Mouse (Mus musculus) inflammation-experienced regulatory T-cells (primary cell): Measurements from ENCODE around the gene Pax5. TPM values are rescaled to one million over a fixed set of nuclear protein-coding genes. Genes with fewer than 3 reads are reported as not detected.

Experiments
- polyA plus RNA-seq, 2 experiments: library from polyadenylated mRNA; unstranded; fragments of 100-300 nt; shearing (Covaris generic); gene quantifications; one replicate each; pipeline ENCODE4 v1.2.1; 2017

The Pax5 gene
- 1 to 10 TPM in 1 of 2 experiments, under 1 TPM in 1; 0.70 to 2.1 TPM for polyA plus RNA-seq

DNA sequence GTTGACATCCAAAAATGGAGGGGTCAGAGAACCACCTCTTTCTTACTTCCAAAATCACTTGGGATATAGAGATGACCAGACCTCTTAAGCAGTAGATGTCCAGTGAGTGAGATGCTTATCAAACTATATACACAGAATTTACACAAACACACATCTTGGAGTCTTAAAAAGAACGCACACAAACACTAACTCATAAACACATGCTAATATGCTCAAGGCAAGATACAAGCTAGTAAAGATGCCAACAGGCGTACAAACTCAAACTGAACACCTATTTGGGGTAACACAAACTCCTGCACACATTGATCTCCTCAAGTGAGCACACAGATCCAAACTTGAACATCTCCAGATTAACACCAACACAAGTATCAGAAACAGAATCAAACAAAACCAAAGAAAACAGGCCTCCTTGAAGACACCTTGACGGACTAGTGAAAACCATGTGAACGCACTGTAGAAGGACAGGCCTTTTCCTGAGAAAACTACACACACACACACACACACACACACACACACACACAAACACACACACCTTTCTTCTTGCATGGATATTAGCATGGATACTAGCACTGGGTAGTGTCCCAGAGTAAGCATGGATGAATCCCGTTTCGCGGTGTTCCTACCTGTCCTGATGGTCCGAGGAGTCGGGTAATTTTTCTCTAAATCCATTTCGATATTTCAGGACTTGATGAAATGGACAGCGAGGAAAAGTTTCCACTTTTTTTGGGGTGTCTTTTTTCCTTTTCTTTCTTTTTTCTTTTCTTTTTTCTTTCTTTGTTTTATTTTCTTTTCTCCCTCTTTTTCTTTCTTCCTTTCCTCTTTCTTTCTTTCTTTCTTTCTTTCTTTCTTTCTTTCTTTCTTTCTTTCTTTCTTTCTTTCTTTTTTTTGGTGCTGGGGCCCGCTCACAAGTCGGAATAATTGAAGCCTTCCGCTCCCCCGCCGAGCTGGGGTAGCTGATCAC lies at the start of gene Pax5:
Gene Pax5 (minus strand): TSS at position 748 of the 961 bp plus-strand sequence.

DNA sequence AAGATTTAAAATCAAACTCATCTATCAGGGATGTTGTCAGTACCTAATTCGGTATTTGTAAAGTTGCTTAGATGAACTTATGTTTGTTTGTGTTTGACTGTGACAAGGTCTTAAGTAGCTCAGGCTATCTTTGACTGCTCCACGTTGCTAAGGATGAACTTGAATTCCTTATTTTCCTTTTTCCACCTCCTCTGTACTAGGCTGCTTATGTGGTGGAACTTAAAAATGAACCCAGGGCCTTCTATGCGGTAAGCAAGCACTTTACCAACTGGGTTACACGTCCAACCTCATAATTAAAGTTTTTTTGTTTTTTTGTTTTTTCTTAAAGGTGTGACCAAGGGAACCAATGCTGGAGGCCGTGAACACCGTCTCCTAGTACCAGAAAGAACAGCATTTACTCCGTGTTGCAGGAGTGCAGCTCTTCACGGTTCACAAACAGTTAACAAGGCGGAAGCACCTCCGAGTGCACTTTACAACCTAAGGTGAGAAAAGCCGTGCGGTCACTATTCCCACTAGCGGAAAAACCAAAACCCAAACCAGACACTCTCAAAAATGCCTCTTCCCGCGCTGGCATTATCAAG lies 45.4 kb upstream of the Pax5 start, which contains the start of gene Zcchc7:
Gene Zcchc7 (plus strand): TSS at position 325 of the 581 bp plus-strand sequence.

Other genes starting within 250 kb of the Pax5 start
- gene Zcchc7, start 45.4 kb upstream of the Pax5 start, polyA plus RNA-seq: 10 to 100 TPM; 71.6 to 75.7 TPM